Mouse (Mus musculus): ENCODE measurements around the gene Mlycd.
A peak's percentile ranks its signal among the peaks of the same experiment; 100 is the strongest.

Gene Mlycd

GRCm38 (mm10) chr8:119433582-119434174, 39.0 kb downstream of the Mlycd start, which contains the start of gene Osgin1:
Osgin1 (plus strand) TSS chr8:119434124.
- no peak for DNase-seq (ENCODE audit: low spot score)

DNA sequence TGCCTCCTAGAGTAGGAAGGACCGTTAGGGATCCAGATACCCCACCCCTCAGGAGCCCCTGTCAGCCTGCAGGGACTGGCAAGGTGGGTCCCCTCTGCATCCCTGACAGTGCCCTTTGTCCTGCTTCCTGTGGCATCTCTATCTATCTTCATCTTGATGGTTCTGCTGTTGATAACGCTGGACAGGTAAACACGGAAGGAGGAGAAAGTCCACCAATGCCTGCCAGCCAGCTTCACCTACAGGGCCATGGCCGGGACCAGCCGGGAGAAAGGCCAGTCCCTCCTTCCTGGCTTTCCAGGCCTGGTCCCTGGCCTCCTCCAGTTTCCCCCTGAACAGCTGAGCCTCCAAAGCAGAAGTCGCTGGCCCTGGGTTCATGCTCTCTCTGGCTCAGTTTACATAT, 39.9 kb downstream of the Mlycd start:
- DNase-seq (ENCODE audit: low spot score): no peak

GRCm38 (mm10) chr8:119435527-119435926, 40.8 kb downstream of the Mlycd start:
- DNase-seq (ENCODE audit: low spot score): no peak

DNA sequence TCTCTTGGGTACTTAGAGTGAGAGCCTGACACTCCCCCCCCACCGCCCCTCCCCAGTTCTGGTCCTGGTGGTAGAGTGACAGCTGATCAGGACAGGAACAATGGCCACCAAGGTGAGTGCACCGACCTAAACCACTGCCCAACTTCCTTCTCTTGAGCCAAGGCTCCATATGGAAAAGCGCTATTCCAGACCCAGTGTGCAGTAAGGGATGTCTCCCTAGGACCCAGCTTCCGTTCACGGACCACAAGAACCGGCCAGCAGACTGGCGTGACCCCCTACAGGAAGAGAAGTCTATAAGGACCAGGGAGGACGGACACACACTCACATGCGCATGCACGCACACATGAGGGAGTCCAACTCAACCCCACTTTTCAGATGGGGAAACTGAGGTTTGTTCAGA, 41.7 kb downstream of the Mlycd start:
- DNase-seq (ENCODE audit: low spot score): no peak

DNA sequence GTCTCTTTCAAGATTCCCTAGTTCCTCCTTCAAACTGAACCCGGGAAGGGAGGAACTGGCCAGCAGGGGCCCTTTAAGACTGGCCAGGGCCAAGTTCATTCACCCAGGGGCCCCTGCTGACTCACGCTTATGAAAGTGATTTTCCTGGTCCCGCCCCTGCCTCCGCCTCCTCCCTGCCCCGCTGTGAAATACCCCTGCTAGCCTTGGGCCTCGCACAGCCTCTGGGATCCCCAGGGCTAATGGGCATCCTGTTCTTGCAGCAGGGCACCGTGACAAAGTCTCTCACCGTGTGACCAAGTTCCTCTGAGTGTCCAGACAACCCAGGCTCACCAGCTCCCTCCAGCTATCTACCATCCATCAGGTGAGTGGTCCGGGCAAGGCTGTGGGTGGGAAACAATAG, 42.3 kb downstream of the Mlycd start:
- DNase-seq (ENCODE audit: low spot score): no peak

DNA sequence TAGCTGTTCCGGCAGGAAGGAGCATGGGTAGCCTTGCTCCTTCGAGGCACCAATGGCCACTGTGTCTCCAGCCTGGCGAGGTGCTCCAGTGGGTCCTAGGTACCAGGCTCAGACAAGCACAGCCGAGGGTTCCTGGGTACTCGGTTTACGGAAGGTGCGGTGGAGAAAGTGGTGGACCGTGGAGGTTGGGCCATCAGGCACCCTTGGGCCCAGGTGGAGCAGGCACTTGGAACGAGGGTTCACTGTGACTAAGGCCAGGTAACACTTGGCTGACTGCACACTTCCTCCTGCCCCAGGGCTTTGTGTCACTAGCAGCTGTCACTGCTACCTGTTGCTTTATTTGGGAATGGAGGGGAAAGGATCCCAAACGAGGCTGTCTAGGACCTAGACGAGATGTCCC, 42.8 kb downstream of the Mlycd start:
- no peak for DNase-seq (ENCODE audit: low spot score)

DNA sequence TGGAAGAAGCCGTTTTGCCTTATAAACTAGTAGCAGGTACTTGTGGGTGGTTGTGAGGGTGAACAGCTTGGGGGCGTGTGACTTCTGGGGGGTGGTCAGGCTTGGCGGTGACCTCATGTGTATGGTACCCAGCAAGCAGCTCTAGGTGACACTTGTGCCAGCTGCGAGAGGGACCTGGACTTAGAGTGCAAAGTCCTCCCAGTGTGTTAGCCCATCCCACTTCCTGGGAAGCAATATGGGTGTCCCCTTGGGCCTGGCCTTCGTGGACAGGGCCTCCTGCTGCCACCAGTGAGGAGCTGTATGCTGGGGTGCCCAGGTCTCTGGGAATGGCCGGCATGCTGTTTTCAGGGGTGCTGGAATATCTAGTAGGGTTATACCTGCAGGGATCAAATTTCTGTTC, 44.2 kb downstream of the Mlycd start:
- DNase-seq (ENCODE audit: low spot score): no peak

DNA sequence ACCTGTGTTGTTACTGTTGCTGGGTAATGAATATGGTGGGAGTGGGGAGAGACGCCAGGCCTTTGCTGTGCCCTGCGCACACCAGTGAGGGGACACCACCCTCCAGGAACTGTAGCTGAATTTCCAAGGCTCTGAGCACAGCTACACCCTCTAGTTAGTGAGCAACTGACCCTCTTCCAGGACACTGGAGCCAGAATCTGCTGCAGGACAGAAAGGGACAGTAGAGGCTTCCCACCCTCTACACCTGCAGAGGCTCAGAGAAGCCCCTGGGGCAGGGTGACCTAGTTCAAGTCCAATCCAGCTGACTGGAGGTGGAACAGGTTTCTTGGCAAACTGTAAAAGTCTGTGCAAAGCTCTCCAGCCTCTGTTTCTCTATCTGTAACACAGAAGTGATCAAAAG, 44.7 kb downstream of the Mlycd start:
- DNase-seq (ENCODE audit: low spot score): no peak

GRCm38 (mm10) chr8:119439893-119440249, 45.2 kb downstream of the Mlycd start:
- no peak for DNase-seq (ENCODE audit: low spot score)

GRCm38 (mm10) chr8:119440250-119440951, 45.7 kb downstream of the Mlycd start:
- peak; percentile 84 for DNase-seq (ENCODE audit: low spot score)

- DNase-seq (ENCODE audit: low spot score): no peak
These were observed 46.2 kb downstream of the Mlycd start for GRCm38 (mm10) chr8:119440952-119441270.

GRCm38 (mm10) chr8:119442013-119442412, 47.3 kb downstream of the Mlycd start:
- no peak for DNase-seq (ENCODE audit: low spot score)

GRCm38 (mm10) chr8:119442970-119443369, 48.3 kb downstream of the Mlycd start:
- DNase-seq (ENCODE audit: low spot score): no peak

DNA sequence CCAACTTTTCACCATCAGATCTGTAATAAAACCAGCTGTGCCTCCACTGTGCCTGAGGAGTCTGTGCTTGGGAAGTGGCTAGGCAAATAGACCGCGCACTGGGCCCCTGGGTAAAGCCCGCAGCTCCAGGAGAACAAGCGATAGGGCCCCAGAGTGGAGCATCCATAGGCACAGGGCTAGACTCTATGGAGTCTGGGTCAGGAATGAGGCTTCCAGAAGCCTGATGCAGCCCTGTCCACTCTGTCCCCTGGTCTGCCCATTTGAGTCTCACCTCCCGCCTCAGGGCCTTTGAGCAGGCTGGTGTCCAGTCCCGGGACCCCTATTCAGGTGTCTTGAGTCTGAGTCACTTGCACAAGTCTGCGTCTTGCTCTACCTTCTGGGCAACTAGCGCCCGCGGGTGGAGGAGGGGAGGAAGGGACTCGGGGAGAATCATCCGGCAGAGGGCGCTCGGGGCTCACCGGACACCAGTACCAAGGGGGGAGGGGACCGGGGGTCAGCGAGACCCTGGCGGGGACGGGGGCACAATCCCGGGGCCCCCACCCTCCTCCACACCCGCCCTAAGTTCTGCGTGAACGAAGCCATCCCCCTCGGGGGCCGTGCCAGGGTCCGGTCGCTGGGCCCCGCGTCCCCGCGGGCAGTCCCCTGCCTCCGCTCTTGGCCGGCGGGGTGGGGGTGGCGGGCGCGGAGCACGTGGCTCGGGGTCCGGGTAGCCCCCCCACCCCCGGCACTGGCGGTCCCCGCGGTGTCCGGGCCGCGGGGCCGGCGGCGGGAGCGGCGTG, 51.7 kb downstream of the Mlycd start, which contains the start of gene Necab2:
Gene Necab2 (plus strand): TSS at position 509 of the 779 bp plus-strand sequence.
- DNase-seq (ENCODE audit: low spot score): peak; percentile 83

DNA sequence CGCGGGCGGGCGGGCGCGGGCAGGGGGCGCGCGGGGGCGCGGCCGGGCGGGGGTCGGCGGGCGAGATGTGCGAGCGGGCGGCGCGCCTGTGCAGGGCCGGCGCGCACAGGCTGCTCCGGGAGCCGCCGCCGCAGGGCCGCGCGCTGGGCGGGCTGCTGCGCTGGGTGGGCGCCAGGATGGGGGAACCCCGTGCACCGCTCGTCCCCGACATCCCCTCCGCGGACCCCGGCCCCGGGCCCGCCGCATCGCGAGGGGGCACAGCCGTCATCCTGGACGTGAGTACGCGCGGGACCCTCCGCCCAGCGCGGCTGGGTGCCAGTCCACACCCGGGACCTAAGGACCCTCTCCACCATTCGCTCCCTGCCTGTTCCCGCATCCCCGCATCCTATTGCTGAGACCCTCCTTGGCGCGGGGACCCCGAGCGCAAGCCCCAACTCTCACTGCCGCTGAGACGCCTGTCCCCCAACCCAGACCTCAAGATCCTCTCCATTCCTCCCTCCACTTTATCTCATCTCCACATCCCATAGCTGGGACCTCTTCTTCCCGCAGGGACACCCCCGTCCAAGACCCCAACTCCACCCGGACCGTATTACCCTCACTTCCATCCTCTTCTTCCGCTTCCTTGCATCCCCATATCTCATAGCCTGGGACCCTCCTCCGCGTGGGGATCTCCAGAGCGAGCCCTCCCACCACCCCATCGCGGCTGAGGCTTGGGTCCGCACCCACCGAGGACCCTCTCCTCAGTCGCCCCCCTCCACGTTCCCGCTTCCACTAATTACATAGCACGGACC, 52.5 kb downstream of the Mlycd start:
- DNase-seq (ENCODE audit: low spot score): no peak

DNA sequence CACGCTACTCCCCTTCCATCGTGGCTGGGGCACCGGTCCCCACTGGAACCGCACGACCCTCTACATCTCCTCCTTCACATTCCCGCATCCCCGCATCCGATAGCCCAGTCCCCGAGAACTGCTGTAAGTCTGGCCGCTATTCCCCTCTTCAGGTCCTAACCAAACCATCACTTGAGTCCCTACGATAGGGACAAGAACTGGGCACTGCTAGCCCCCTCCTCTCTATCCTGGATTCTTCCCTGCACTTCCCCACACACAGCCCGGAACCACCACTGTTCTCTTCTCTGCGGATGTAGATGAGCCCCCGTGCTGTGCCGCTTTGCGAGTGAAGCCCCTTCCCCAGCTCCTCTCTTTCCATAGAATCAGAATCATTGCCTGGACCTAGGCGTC, 53.1 kb downstream of the Mlycd start:
- no peak for DNase-seq (ENCODE audit: low spot score)

- DNase-seq (ENCODE audit: low spot score): no peak
These were observed 54.9 kb downstream of the Mlycd start for GRCm38 (mm10) chr8:119449627-119450026.

- no peak for DNase-seq (ENCODE audit: low spot score)
These were observed 56.5 kb downstream of the Mlycd start for GRCm38 (mm10) chr8:119451131-119451530.

GRCm38 (mm10) chr8:119452919-119453318, 58.2 kb downstream of the Mlycd start:
- DNase-seq (ENCODE audit: low spot score): no peak

GRCm38 (mm10) chr8:119456045-119456444, 61.4 kb downstream of the Mlycd start:
- DNase-seq (ENCODE audit: low spot score): no peak

GRCm38 (mm10) chr8:119459724-119460123, 65.0 kb downstream of the Mlycd start:
- no peak for DNase-seq (ENCODE audit: low spot score)

Measured in ovary, postnatal 14 days (tissue).